Mouse (Mus musculus) stomach, postnatal 0 days (tissue): Measurements from ENCODE around the gene 3110070M22Rik.
"Not testable (repeated sequence)": the region's sequence is repeated elsewhere in the genome, so short reads cannot be mapped to it uniquely, and the experiment has no call there.

Source experiments
- CTCF ChIP-seq: IDR thresholded peaks from 2 replicates; pipeline ENCODE4 v1.5.1; 2016; ENCODE audit warnings: antibody characterized with exemption, low read depth, mild to moderate bottlenecking, moderate library complexity
- EP300 ChIP-seq: optimal IDR thresholded peaks from 2 replicates; pipeline ENCODE3; 2016; ENCODE audit warnings: antibody characterized with exemption

GRCm38 (mm10) chr13:119494938-119495337, 6.8 kb upstream of the 3110070M22Rik start:
- TF ChIP-seq CTCF, EP300: not testable (repeated sequence)
